Mouse (Mus musculus): ENCODE data around the gene Shisa3. TPM values are rescaled to one million over a fixed set of nuclear protein-coding genes. Genes with fewer than 3 reads are reported as not detected.

The Shisa3 gene
- total and polyA plus RNA-seq, 3 experiments: 0.06 TPM; not detected in 2

GRCm38 (mm10) chr5:67574039-67574438, 33.6 kb upstream of the Shisa3 start:
- Histone ChIP-seq H3K4me1 (ENCODE audit: control insufficient read depth in 1 of 2, insufficient read depth in 2 of 2, low read length in 2 of 2) (no peaks in the 10 kb centered on the region), H3K9ac (ENCODE audit: control insufficient read depth, low read depth, low read length, poor library complexity, severe bottlenecking) (no peak overlapping the region), H3K27me3 (ENCODE audit: control insufficient read depth in 1 of 2, insufficient read depth in 2 of 2, low read length in 2 of 2) (no peaks in the 10 kb centered on the region), H3K79me2 (ENCODE audit: control insufficient read depth, insufficient read depth, low read length, poor library complexity) (no peaks in the 10 kb centered on the region), H3K27ac (ENCODE audit: control insufficient read depth, low read depth, low read length) (no peak overlapping the region), H3K4me3 (ENCODE audit: control insufficient read depth in 1 of 2, insufficient read depth in 1 of 2, low read depth in 2 of 2, low read length in 2 of 2) (no peak overlapping the region), H3K9me3 (replicated peaks; ENCODE audit: insufficient read depth, low read length) (no peaks in the 10 kb centered on the region), H3K36me3 (ENCODE audit: control insufficient read depth in 1 of 2, insufficient read depth in 2 of 2, low read length in 2 of 2) (no peaks in the 10 kb centered on the region)
- TF ChIP-seq ZMIZ1 (IDR thresholded peaks at IDR 0.05; ENCODE audit: low read depth, low read length) (no peak), POLR2AphosphoS2 (IDR thresholded peaks at IDR 0.05; ENCODE audit: low read length) (no peak), MYC (IDR thresholded peaks at IDR 0.05; ENCODE audit: low read depth, low read length) (no peak), MAZ (IDR thresholded peaks at IDR 0.05; ENCODE audit: low read depth, low read length) (no peak), EP300 (IDR thresholded peaks at IDR 0.05; ENCODE audit: low read depth in 1 of 2, low read length in 2 of 2) (no peak), RAD21 (IDR thresholded peaks at IDR 0.05; ENCODE audit: low read depth, low read length) (no peak), HCFC1 (IDR thresholded peaks at IDR 0.05; ENCODE audit: low read depth, low read length) (no peak), ZNF384 (IDR thresholded peaks at IDR 0.05; ENCODE audit: low read depth, low read length) (no peak), ELF1 (IDR thresholded peaks at IDR 0.05; ENCODE audit: low read depth, low read length) (no peak), KAT2A (conservative IDR thresholded peaks at IDR 0.05; ENCODE audit: low read depth, low read length) (no peak)
- DNase-seq (ENCODE audit: low read depth, low spot score): no peak

- H3K27ac ChIP-seq (ENCODE audit: control insufficient read depth, low read depth, low read length): no peak overlapping the region
- no peaks in the 10 kb centered on the region for H3K4me1 ChIP-seq (ENCODE audit: control insufficient read depth in 1 of 2, insufficient read depth in 2 of 2, low read length in 2 of 2)
- H3K9me3 ChIP-seq (replicated peaks; ENCODE audit: insufficient read depth, low read length): no peaks in the 10 kb centered on the region
- no peaks in the 10 kb centered on the region for H3K79me2 ChIP-seq (ENCODE audit: control insufficient read depth, insufficient read depth, low read length, poor library complexity)
- no peak for TF ChIP-seq EP300 (IDR thresholded peaks at IDR 0.05; ENCODE audit: low read depth in 1 of 2, low read length in 2 of 2)
- no peak for TF ChIP-seq TBP (IDR thresholded peaks at IDR 0.05; ENCODE audit: low read depth, low read length)
- no peak for TF ChIP-seq NELFE (IDR thresholded peaks at IDR 0.05; ENCODE audit: low read depth, low read length)
- no peak for TF ChIP-seq POLR2A (IDR thresholded peaks at IDR 0.05; ENCODE audit: control insufficient read depth in 1 of 2, insufficient read depth in 1 of 2, low read depth in 1 of 2, low read length in 2 of 2, poor library complexity in 1 of 2)
- TF ChIP-seq ZMIZ1 (IDR thresholded peaks at IDR 0.05; ENCODE audit: low read depth, low read length): no peak
- no peak overlapping the region for H3K4me3 ChIP-seq (ENCODE audit: control insufficient read depth in 1 of 2, insufficient read depth in 1 of 2, low read depth in 2 of 2, low read length in 2 of 2)
- H3K9ac ChIP-seq (ENCODE audit: control insufficient read depth, low read depth, low read length, poor library complexity, severe bottlenecking): no peak overlapping the region
- no peak for DNase-seq (ENCODE audit: low read depth, low spot score)
- no peaks in the 10 kb centered on the region for H3K27me3 ChIP-seq (ENCODE audit: control insufficient read depth in 1 of 2, insufficient read depth in 2 of 2, low read length in 2 of 2)
- no peaks in the 10 kb centered on the region for H3K36me3 ChIP-seq (ENCODE audit: control insufficient read depth in 1 of 2, insufficient read depth in 2 of 2, low read length in 2 of 2)
Observed at GRCm38 (mm10) chr5:67575705-67576104, 32.0 kb upstream of the Shisa3 start.

GRCm38 (mm10) chr5:67579725-67580633, 27.7 kb upstream of the Shisa3 start:
- Histone ChIP-seq H3K9ac (ENCODE audit: control insufficient read depth, low read depth, low read length, poor library complexity, severe bottlenecking) (no peak overlapping the region), H3K36me3 (ENCODE audit: control insufficient read depth in 1 of 2, insufficient read depth in 2 of 2, low read length in 2 of 2) (no peaks in the 10 kb centered on the region), H3K9me3 (replicated peaks; ENCODE audit: insufficient read depth, low read length) (no peaks in the 10 kb centered on the region), H3K4me3 (ENCODE audit: control insufficient read depth in 1 of 2, insufficient read depth in 1 of 2, low read depth in 2 of 2, low read length in 2 of 2) (no peak overlapping the region), H3K27ac (ENCODE audit: control insufficient read depth, low read depth, low read length) (no peak overlapping the region), H3K79me2 (ENCODE audit: control insufficient read depth, insufficient read depth, low read length, poor library complexity) (no peaks in the 10 kb centered on the region), H3K27me3 (ENCODE audit: control insufficient read depth in 1 of 2, insufficient read depth in 2 of 2, low read length in 2 of 2) (no peaks in the 10 kb centered on the region), H3K4me1 (ENCODE audit: control insufficient read depth in 1 of 2, insufficient read depth in 2 of 2, low read length in 2 of 2) (no peaks in the 10 kb centered on the region)
- DNase-seq (ENCODE audit: low read depth, low spot score): peak; percentile 32
- TF ChIP-seq RAD21 (IDR thresholded peaks at IDR 0.05; ENCODE audit: low read depth, low read length): peak; percentile 24; the same call in 1 of the 2 replicates
- TF ChIP-seq SMC3 (IDR thresholded peaks at IDR 0.05; ENCODE audit: low read depth, low read length): peak; percentile 51
- TF ChIP-seq ZC3H11A (IDR thresholded peaks at IDR 0.05; ENCODE audit: low read depth, low read length): no peak
- TF ChIP-seq CTCF (IDR thresholded peaks at IDR 0.05 in 2 of 3, conservative IDR thresholded peaks at IDR 0.05 in 1 of 3; ENCODE audit: control insufficient read depth in 1 of 3, insufficient read depth in 1 of 3, low read depth in 2 of 3, low read length in 3 of 3, poor library complexity in 1 of 3, severe bottlenecking in 1 of 3): peak in 2 of 3 experiments; percentile 30 to 47; a peak in 4 of 6 replicates
